ENCODE assay signal across 8 mouse cellular contexts in the genomic region with DNA sequence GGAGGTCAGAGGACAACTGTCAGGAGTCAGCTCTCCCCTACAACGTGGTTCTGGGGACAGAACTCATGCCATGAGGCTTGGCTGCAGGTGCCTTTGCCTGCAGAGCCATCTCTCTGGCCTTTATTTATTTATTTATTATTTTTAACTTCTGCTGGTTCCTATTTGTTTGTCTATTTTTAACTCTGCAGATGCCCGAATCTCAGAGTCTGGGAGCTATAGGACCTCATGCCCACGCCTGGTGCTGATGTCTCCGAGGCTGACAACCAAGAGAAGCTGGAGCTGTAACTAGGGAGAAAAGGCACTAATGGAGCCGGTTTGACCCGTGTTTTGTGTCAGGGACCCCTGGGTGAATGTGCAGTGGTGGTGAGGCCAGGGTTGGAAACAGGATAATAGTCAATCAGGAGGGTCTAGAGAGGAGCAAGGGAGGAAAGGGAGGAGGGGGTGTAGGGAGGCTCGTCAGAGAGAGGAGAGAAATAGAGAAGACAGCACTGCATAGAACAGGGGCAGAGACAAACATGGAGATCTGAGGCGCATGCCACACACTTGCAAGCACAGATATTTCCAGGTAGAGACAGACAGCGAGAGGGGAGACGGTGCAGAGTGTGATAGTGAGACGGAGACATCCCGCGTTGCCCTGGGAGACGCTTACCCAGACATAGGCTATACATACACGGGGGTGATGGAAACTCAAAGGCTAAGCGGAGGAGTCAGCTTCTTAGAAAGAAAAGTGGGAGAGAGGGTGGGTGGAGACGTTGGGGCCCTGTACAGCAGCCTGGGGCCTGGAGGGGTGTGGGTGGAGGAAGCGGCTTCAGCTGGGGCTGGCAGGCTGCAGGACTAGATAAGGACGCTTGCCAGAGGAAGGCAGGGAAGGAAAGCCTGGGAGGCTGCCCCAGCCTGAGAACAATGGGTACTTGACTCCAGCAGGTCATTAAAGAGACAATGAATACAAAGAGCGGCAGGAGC. TPM values are rescaled to one million over a fixed set of nuclear protein-coding genes. Genes with fewer than 3 reads are reported as not detected.
DNase-seq lines count a peak whose midpoint lies in the region; ATAC-seq and TF ChIP-seq lines count a peak whose summit lies in the region.

No protein-coding gene starts in this region.

- peaks cover 79% of the 10 kb centered on the region for H3K27me3 ChIP-seq in embryonic facial prominence, embryonic 10.5 days (replicated peaks; ENCODE audit: low read depth, poor library complexity, severe bottlenecking)
- H3K27me3 ChIP-seq in heart, embryonic 11.5 days (ENCODE audit: control insufficient read depth, insufficient read depth, low read length) = peaks cover 26% of the 10 kb centered on the region
- H3K27me3 ChIP-seq in lung, embryonic 14.5 days (ENCODE audit: insufficient read depth, low read length) = peaks cover 19% of the 10 kb centered on the region

- H3K4me3 ChIP-seq in embryonic facial prominence, embryonic 10.5 days = peak overlapping the region; percentile 39
- peak overlapping the region; percentile 25 for H3K4me3 ChIP-seq in heart, embryonic 11.5 days (ENCODE audit: low read depth, low read length)
- H3K4me3 ChIP-seq in lung, embryonic 14.5 days (ENCODE audit: low read depth, low read length) = peak overlapping the region; percentile 9; the same call in 1 of the 2 replicates

- H3K27ac ChIP-seq in embryonic facial prominence, embryonic 10.5 days (replicated peaks) = peak overlapping the region; percentile 71
- H3K27ac ChIP-seq in heart, embryonic 11.5 days (ENCODE audit: low read depth, low read length) = peak overlapping the region; percentile 88
- H3K27ac ChIP-seq in lung, embryonic 14.5 days (ENCODE audit: low read depth) = peak overlapping the region; percentile 74

- WGBS in embryonic facial prominence, embryonic 10.5 days = 16% methylated on average over 20 of the region's 20 CpGs
- WGBS in heart, embryonic 11.5 days (ENCODE audit: insufficient replicate concordance) = 14% methylated on average over 20 of the region's 20 CpGs
- 20% methylated on average over 20 of the region's 20 CpGs for WGBS in lung, embryonic 14.5 days

- no peaks in the 10 kb centered on the region for H3K36me3 ChIP-seq in embryonic facial prominence, embryonic 10.5 days (replicated peaks)
- no peaks in the 10 kb centered on the region for H3K36me3 ChIP-seq in heart, embryonic 11.5 days (ENCODE audit: control insufficient read depth, insufficient read depth, low read length)
- H3K36me3 ChIP-seq in lung, embryonic 14.5 days (ENCODE audit: insufficient read depth) = no peaks in the 10 kb centered on the region

- peak overlapping the region; percentile 60 for H3K4me2 ChIP-seq in heart, embryonic 11.5 days
- peak overlapping the region; percentile 44 for H3K4me2 ChIP-seq in lung, embryonic 14.5 days

- peak; percentile 93 for DNase-seq in ZHBTc4 (ENCODE audit: low read depth, low spot score)
- DNase-seq in embryonic facial prominence, embryonic 10.5 days (ENCODE audit: low spot score) = peak; percentile 36
- DNase-seq in kidney, adult 9 months = peak; percentile 49
- DNase-seq in lung, embryonic 14.5 days = peak; percentile 65
- DNase-seq in retina, embryonic 14.5 days (ENCODE audit: low spot score) = peak; percentile 63
- DNase-seq in cerebellum, adult 9-10 months = no peak

- TF ChIP-seq CTCF in lung, embryonic 14.5 days (IDR thresholded peaks at IDR 0.05; ENCODE audit: low read depth) = no peak

- H3K4me1 ChIP-seq in embryonic facial prominence, embryonic 10.5 days = peaks cover 36% of the 10 kb centered on the region
- peaks cover 35% of the 10 kb centered on the region for H3K4me1 ChIP-seq in heart, embryonic 11.5 days (ENCODE audit: control insufficient read depth, insufficient read depth, low read length)
- H3K4me1 ChIP-seq in lung, embryonic 14.5 days (ENCODE audit: insufficient read depth) = peaks cover 8% of the 10 kb centered on the region

- no peaks in the 10 kb centered on the region for H3K9me3 ChIP-seq in embryonic facial prominence, embryonic 10.5 days
- no peaks in the 10 kb centered on the region for H3K9me3 ChIP-seq in heart, embryonic 11.5 days (replicated peaks; ENCODE audit: control insufficient read depth, low read length)
- H3K9me3 ChIP-seq in lung, embryonic 14.5 days (ENCODE audit: low read depth, low read length) = no peaks in the 10 kb centered on the region

- peak; percentile 92 for ATAC-seq in heart, embryonic 11.5 days (replicated peaks; ENCODE audit: insufficient number of reproducible peaks, low FRiP score, low TSS enrichment)
- ATAC-seq in lung, embryonic 14.5 days (ENCODE audit: insufficient read depth) = peak; percentile 83
- ATAC-seq in activated CD4-positive, CD25-positive, alpha-beta regulatory T cell, adult 4 months = no peak

- peak overlapping the region; percentile 61 for H3K9ac ChIP-seq in heart, embryonic 11.5 days (ENCODE audit: low read depth, low read length)
- H3K9ac ChIP-seq in lung, embryonic 14.5 days = peak overlapping the region; percentile 25

RNA-seq across cellular contexts. Expression of a gene that starts 32.0 kb away (rescaled TPM):
- polyA plus RNA-seq in embryonic facial prominence, embryonic 10.5 days (2016; fragmentation: Nextera tagmentation; extraction: Ambion mirVana) = 3.2 and 4.8 TPM in 2 replicates
- polyA plus RNA-seq in heart, embryonic 11.5 days (2014; fragmentation: Nextera tagmentation; extraction: Ambion mirVana) = 19.4 TPM in 2 replicates
- 30.2 and 33.4 TPM in 2 replicates for polyA plus RNA-seq in lung, embryonic 14.5 days (2014; fragmentation: Nextera tagmentation; extraction: Ambion mirVana)
- under 1 TPM; 0.56 to 0.78 TPM for polyA plus RNA-seq in activated CD4-positive, CD25-positive, alpha-beta regulatory T cell, adult 4 months (2017; shearing (Covaris generic))
